Mouse (Mus musculus) left cerebral cortex, postnatal 36 days (tissue): ENCODE measurements at regions not wholly inside any gene's neighbourhood (a gene's known extent, or its start where the extent isn't known, plus 50 kb on each side); places are given as distances from the start of the nearest gene placed in this dataset.

ENCODE experiments used
- DNase-seq, 2 experiments: peaks; one replicate each; pipeline ENCODE4 v3.0.0; 2021 to 2022; ENCODE audit warnings: low spot score in 2 of 2, mixed read lengths in 1 of 2
- intact Hi-C: fragments of 180-260 bp; cut with DNase I; formaldehyde crosslinking; loops from one replicate; pipeline ENCODE4 v1.15.1; 2025

DNA sequence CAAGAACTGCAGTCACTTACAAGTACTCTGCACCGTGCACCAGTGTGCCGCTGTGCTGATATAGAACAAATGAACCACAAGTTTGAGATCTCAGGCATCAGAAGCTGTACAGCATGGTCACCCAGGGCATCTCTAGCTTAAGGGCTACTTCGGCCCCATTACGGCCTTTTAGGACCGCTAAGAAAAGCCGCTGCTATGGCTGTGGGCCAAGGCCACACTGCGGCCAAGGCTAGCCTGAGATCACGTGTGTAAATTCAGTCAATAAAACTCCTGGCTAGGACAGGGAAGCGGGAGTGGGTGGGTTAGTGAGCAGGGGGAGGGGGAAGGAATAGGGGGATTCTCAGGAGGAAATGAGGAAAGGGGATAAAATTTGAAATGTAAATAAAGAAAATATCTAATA is 50.9 kb upstream of the Atp12a start:
- intact Hi-C loops: no loop called here
- DNase-seq: no peak

DNA sequence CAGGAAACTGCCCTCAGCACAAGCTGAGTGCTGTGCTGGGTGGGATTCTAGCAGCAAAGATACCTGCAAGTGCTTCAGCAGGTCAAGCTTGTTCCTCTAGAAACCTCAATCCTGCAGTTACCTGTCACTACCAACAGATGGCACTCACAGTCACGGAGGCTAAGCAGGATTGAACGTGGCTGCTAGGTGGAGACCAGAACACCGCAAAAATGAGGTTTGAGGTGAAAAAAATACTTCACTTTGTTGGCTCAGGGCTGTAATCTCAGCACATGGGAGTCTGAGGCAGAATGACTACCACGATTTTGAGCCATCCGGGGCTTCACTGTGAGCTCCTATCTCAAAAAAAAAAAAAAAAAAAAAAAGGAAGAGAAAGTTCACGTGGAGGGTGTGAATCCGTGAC is 50.4 kb upstream of the Atp12a start:
- DNase-seq: peak; percentile 31 to 41
- intact Hi-C loops: no loop called here
